Mouse (Mus musculus) midbrain, embryonic 12.5 days (tissue): ENCODE measurements around the gene Mrpl19. TPM values are rescaled to one million over a fixed set of nuclear protein-coding genes. Genes with fewer than 3 reads are reported as not detected.

Source experiments
- ATAC-seq: fragments of 200-750 bp; cut with Nextera tagmentation; 2 replicates; pipeline ENCODE4 v1.8.0; 2017; ENCODE audit warnings: low read depth, moderate TSS enrichment, moderate library complexity; ENCODE audit not compliant: low FRiP score
- H3K27ac ChIP-seq: fragments of 300-500 bp; sonication (generic); replicated peaks from 2 replicates; pipeline ENCODE4 v1.5.1; 2016; ENCODE audit warnings: mild to moderate bottlenecking
- H3K27me3 ChIP-seq: fragments of 300-500 bp; sonication (generic); 2 replicates; pipeline ENCODE4 v1.6.1; 2016; ENCODE audit warnings: mild to moderate bottlenecking
- H3K36me3 ChIP-seq: fragments of 300-500 bp; sonication (generic); 2 replicates; pipeline ENCODE4 v1.6.1; 2016
- H3K4me1 ChIP-seq: fragments of 300-500 bp; sonication (generic); 2 replicates; pipeline ENCODE4 v1.6.1; 2016
- H3K4me2 ChIP-seq: fragments of 300-500 bp; sonication (generic); replicated peaks from 2 replicates; pipeline ENCODE4 v1.6.1; 2016; ENCODE audit warnings: mild to moderate bottlenecking, moderate library complexity
- H3K4me3 ChIP-seq: fragments of 300-500 bp; sonication (generic); 2 replicates; pipeline ENCODE4 v1.5.1; 2016; ENCODE audit warnings: mild to moderate bottlenecking
- H3K9ac ChIP-seq: fragments of 300-500 bp; sonication (generic); replicated peaks from 2 replicates; pipeline ENCODE4 v1.6.1; 2016; ENCODE audit warnings: mild to moderate bottlenecking, moderate library complexity
- H3K9me3 ChIP-seq: fragments of 300-500 bp; sonication (generic); 2 replicates; pipeline ENCODE4 v1.6.1; 2016; ENCODE audit warnings: mild to moderate bottlenecking
- WGBS: fragments of 180-500 bp; shearing (Covaris S2); methylation state at CpG from one replicate; pipeline ENCODE4 v1.1.7; 2016; 5-methylcytosine and 5-hydroxymethylcytosine counted together
- polyA plus RNA-seq: library from polyadenylated mRNA; unstranded; fragments of >200 nt; fragmentation: Nextera tagmentation; extraction: Ambion mirVana; gene quantifications from 2 replicates; pipeline ENCODE4 v1.2.1, GENCODE M21; 2016

The Mrpl19 gene
- polyA plus RNA-seq, 1 experiment from 2014 or later = 50.8 TPM

DNA sequence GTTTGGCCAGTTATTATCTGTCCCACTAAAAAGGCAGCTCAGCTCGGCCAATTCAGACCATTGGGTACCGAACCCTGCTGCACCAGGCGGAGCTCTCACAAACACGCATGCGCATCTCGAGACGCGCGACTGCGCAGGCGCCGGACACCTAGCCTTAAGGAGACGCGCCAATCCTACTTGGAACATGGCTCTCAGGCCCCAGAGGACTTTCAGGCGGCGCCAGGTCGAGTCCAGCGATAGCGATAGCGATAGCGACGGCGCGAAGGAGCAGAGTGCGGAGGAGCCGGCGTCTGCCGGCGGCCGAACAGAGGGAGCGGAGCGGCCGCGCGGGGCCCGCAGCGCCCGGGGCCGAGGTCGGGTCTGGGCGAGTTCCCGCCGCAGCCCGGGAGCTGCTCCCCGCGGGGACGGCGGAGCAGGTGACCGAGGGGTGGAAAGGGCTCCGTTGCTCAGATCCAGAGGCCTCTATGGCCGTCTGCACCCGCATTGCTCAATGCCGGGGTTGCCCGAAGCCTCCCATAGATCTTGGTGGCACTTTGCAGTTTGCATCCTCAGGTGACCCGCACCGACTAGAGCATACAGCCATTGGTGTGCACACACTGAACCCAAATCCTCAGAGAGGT is 42.1 kb downstream of the Mrpl19 start, which contains the start of gene Gcfc2:
TSS of gene Gcfc2 (plus strand) at position 147 of the 620 bp plus-strand sequence.
- under 1% methylated on average over 56 of the region's 56 CpGs for WGBS

GRCm38 (mm10) chr6:81912177-81912576 is 53.6 kb downstream of the Mrpl19 start:
- H3K9me3 ChIP-seq = no peaks in the 10 kb centered on the region
- no peak overlapping the region for H3K9ac ChIP-seq
- no peak overlapping the region for H3K4me2 ChIP-seq
- no peak overlapping the region for H3K27ac ChIP-seq
- H3K4me1 ChIP-seq = no peaks in the 10 kb centered on the region
- H3K4me3 ChIP-seq = no peak overlapping the region
- 82% methylated on average over 3 of the region's 3 CpGs for WGBS
- H3K27me3 ChIP-seq = no peaks in the 10 kb centered on the region
- no peak for ATAC-seq
- no peaks in the 10 kb centered on the region for H3K36me3 ChIP-seq

More for the DNA sequence above, 42.1 kb downstream of the Mrpl19 start, which contains the start of gene Gcfc2:
- no peaks in the 10 kb centered on the region for H3K9me3 ChIP-seq
- H3K4me2 ChIP-seq = peak within 1 kb of the TSS; percentile 71
- 0 out of 2 replicates have a peak within 1 kb of the TSS, but pooled peaks have one; percentile 35 for H3K27ac ChIP-seq
- peaks cover 29% of the 10 kb centered on the region for H3K36me3 ChIP-seq
- H3K4me1 ChIP-seq = peaks cover 12% of the 10 kb centered on the region
- ATAC-seq = peak; percentile 94
- no peaks in the 10 kb centered on the region for H3K27me3 ChIP-seq
- H3K4me3 ChIP-seq = peak within 1 kb of the TSS; percentile 89
- peak within 1 kb of the TSS; percentile 95 for H3K9ac ChIP-seq

GRCm38 (mm10) chr6:81911713-81912112 is 54.0 kb downstream of the Mrpl19 start:
- H3K9me3 ChIP-seq = no peaks in the 10 kb centered on the region

GRCm38 (mm10) chr6:81911244-81911643 is 54.5 kb downstream of the Mrpl19 start:
- H3K9ac ChIP-seq = no peak overlapping the region
- no peak for ATAC-seq
- no peaks in the 10 kb centered on the region for H3K4me1 ChIP-seq
- no peaks in the 10 kb centered on the region for H3K9me3 ChIP-seq
- no peak overlapping the region for H3K4me2 ChIP-seq
- H3K4me3 ChIP-seq = no peak overlapping the region
- WGBS = 91% methylated on average over 5 of the region's 5 CpGs
- H3K27ac ChIP-seq = no peak overlapping the region
- no peaks in the 10 kb centered on the region for H3K36me3 ChIP-seq
- no peaks in the 10 kb centered on the region for H3K27me3 ChIP-seq

More at GRCm38 (mm10) chr6:81911713-81912112, 54.0 kb downstream of the Mrpl19 start:
- WGBS = 82% methylated on average over 4 of the region's 4 CpGs
- Histone ChIP-seq H3K4me3 (no peak overlapping the region), H3K4me2 (no peak overlapping the region), H3K4me1 (no peaks in the 10 kb centered on the region), H3K27ac (no peak overlapping the region), H3K36me3 (no peaks in the 10 kb centered on the region), H3K9ac (no peak overlapping the region), H3K27me3 (no peaks in the 10 kb centered on the region)
- ATAC-seq = no peak

- no peak for ATAC-seq
- WGBS = 90% methylated on average over 25 of the region's 25 CpGs
- H3K9me3 ChIP-seq = no peaks in the 10 kb centered on the region
- H3K27me3 ChIP-seq = no peaks in the 10 kb centered on the region
- no peak overlapping the region for H3K27ac ChIP-seq
- no peak overlapping the region for H3K9ac ChIP-seq
- no peak overlapping the region for H3K4me3 ChIP-seq
- no peaks in the 10 kb centered on the region for H3K36me3 ChIP-seq
- no peaks in the 10 kb centered on the region for H3K4me1 ChIP-seq
- H3K4me2 ChIP-seq = no peak overlapping the region
Measured at GRCm38 (mm10) chr6:81910302-81910855, 55.4 kb downstream of the Mrpl19 start.

Other genes starting within 250 kb of the Mrpl19 start
- 14.9 and 17.0 TPM in 2 replicates for gene Gcfc2, start 42.3 kb downstream of the Mrpl19 start, polyA plus RNA-seq
- gene Eva1a, start 75.1 kb upstream of the Mrpl19 start, polyA plus RNA-seq = 1.0 and 2.6 TPM in 2 replicates